Mouse (Mus musculus): ENCODE data around the gene Dpm1.

GRCm38 (mm10) chr2:168161978-168162377 lies 68.4 kb downstream of the Dpm1 start:
- TF ChIP-seq CTCF (IDR thresholded peaks at IDR 0.05; ENCODE audit: low read depth): no peak
- TF ChIP-seq EP300 (IDR thresholded peaks at IDR 0.05; ENCODE audit: low read depth): no peak

Measured in heart, postnatal 0 days (tissue).